Mouse (Mus musculus) kidney, adult 2 months (tissue): Measurements from ENCODE around the gene Smok2b. TPM values are rescaled to one million over a fixed set of nuclear protein-coding genes. Genes with fewer than 3 reads are reported as not detected.
"Not testable (repeated sequence)": the region's sequence is repeated elsewhere in the genome, so short reads cannot be mapped to it uniquely, and the experiment has no call there.

ENCODE experiments used
- DNase-seq: peaks from one replicate; pipeline ENCODE4 v3.0.0; 2021
- H3K27ac ChIP-seq: fragments of 200-500 bp; 2 replicates; pipeline ENCODE4 v1.5.1; 2012; ENCODE audit warnings: low read depth, low read length, control low read depth, inconsistent platforms; ENCODE audit not compliant: insufficient read depth
- H3K27me3 ChIP-seq: fragments of 200-500 bp; replicated peaks from 2 replicates; pipeline ENCODE4 v1.6.1; 2012; ENCODE audit warnings: mild to moderate bottlenecking, moderate library complexity, low read length, inconsistent platforms; ENCODE audit not compliant: control insufficient read depth, insufficient read depth
- H3K36me3 ChIP-seq: fragments of 200-500 bp; 2 replicates; pipeline ENCODE4 v1.6.1; 2012; ENCODE audit warnings: mild to moderate bottlenecking, moderate library complexity, low read length, inconsistent platforms; ENCODE audit not compliant: control insufficient read depth, insufficient read depth
- H3K4me1 ChIP-seq: fragments of 200-500 bp; 2 replicates; pipeline ENCODE4 v1.6.1; 2011; ENCODE audit warnings: low read length; ENCODE audit not compliant: control insufficient read depth, insufficient read depth
- H3K4me3 ChIP-seq: fragments of 200-500 bp; 2 replicates; pipeline ENCODE4 v1.5.1; 2011; ENCODE audit warnings: mild to moderate bottlenecking, low read depth, low read length, control low read depth; ENCODE audit not compliant: insufficient read depth
- CTCF ChIP-seq: fragments of 200-500 bp; conservative IDR thresholded peaks from 2 replicates; pipeline ENCODE4 v1.5.1; 2011; ENCODE audit warnings: low read depth, mild to moderate bottlenecking, control low read depth, low read length, moderate library complexity, mixed read lengths; ENCODE audit not compliant: insufficient read depth, insufficient read length
- POLR2A ChIP-seq: fragments of 200-500 bp; IDR thresholded peaks from one replicate; pipeline ENCODE4 v1.6.1; 2011; ENCODE audit warnings: low read depth, low read length, control low read depth
- WGBS: fragments of 180-500 bp; shearing (Covaris S2); methylation state at CpG from one replicate; pipeline ENCODE4 v1.1.7; 2018; 5-methylcytosine and 5-hydroxymethylcytosine counted together
- polyA plus RNA-seq: library from polyadenylated mRNA; depleted of rRNA; stranded (reverse); fragments of >200 nt; gene quantifications from 2 replicates; pipeline ENCODE4 v1.2.3, GENCODE M21; 2012; rRNA removed

The Smok2b gene
- polyA plus RNA-seq, 1 experiment = not detected

- no peak for TF ChIP-seq CTCF
- no peak for TF ChIP-seq POLR2A
- 84% methylated on average over 3 of the region's 3 CpGs for WGBS
- no peak for DNase-seq
- H3K4me3 ChIP-seq = no peak within 1 kb of the TSS
- H3K36me3 ChIP-seq = no peaks in the 10 kb centered on the region
- no peaks in the 10 kb centered on the region for H3K4me1 ChIP-seq
- no peaks in the 10 kb centered on the region for H3K27me3 ChIP-seq
- no peak within 1 kb of the TSS for H3K27ac ChIP-seq
These were observed 9.2 kb upstream of the Smok2b start, which contains the start of gene Smok2a for GRCm38 (mm10) chr17:13220888-13221287. Gene Smok2a, plus strand, starts transcription at chr17:13221188.

DNA sequence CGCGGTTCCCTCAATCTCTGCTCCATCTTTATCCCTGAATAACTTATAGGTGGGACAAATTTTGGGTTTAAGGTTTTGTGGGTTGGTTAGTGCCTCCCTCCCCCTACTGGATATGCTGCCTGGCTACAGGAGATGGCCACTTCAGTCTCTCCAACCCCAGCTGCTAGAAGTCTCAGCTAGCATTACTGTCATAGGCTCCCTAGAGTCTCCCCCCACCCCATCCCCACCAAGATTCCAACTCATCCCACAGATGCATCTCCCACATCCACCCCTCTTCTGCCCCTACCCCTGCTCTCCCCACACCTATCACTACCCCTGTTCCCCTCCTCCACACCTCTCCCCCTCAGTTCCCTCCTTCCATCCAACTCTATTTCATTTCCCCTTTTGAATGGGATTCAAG is 8.1 kb upstream of the Smok2b start:
- DNase-seq, H3K36me3 ChIP-seq, H3K27me3 ChIP-seq, H3K4me3 ChIP-seq, H3K4me1 ChIP-seq, H3K27ac ChIP-seq: not testable (repeated sequence)
- WGBS = 92% methylated on average over 2 of the region's 2 CpGs

GRCm38 (mm10) chr17:13239461-13239860 is 9.4 kb downstream of the Smok2b start:
- not testable (repeated sequence) for H3K27ac ChIP-seq, DNase-seq, H3K27me3 ChIP-seq, H3K4me3 ChIP-seq, H3K36me3 ChIP-seq, H3K4me1 ChIP-seq
- WGBS = 86% methylated on average over 4 of the region's 4 CpGs

DNA sequence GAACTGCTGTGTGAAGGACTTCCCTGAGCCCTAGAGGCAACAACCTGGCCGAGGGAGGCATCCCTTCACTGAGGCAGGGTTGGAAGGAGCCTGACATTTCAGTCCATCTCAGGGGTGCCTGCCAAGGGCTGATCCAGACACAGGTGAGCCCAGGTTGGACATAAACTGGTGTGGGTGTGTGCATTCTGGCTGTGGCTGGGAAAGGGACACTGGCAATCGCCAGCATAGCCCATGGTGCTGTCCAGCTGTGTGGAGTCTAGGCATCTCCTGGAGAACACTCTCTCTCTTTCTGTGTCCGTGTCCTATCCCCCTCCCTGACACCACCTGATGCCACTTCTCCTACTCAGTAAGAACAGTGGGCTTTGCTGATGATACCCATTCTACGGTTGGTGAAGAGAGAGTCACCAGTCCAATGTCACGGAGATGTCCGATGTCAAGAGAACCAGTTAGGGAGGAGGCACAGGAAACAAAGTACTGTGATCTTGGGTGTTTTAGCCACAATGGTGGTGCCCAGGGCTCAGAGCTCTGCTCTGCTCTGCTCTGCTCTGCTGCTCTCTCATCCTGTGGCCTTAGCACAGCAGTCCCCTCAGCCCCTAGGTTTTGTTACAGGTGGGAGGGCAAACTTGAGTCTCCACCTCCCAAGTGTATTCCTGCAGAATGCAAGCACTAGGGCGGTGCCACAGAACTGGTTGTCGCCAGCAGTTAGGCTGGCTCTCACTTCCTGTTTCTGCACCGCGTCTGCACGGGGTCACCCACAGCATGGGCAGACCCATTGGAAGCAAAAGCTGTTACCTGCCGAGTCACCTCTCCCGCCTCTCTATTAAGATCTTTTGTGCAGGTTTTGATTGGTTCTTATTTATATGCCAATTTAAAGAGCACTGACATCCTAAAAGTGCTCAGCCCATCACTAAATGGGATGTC is 11.0 kb downstream of the Smok2b start:
- not testable (repeated sequence) for DNase-seq, H3K27me3 ChIP-seq, H3K36me3 ChIP-seq, H3K4me1 ChIP-seq, H3K27ac ChIP-seq, H3K4me3 ChIP-seq
- 87% methylated on average over 7 of the region's 13 CpGs for WGBS

GRCm38 (mm10) chr17:13254786-13255185 is 24.7 kb downstream of the Smok2b start:
- H3K4me1 ChIP-seq, DNase-seq, H3K27ac ChIP-seq, H3K36me3 ChIP-seq, H3K4me3 ChIP-seq, H3K27me3 ChIP-seq: not testable (repeated sequence)
- WGBS = 61% methylated on average over 1 of the region's 5 CpGs

Other genes with a start within 250 kb of the Smok2b start
- gene Wtap, start 236.1 kb upstream of the Smok2b start, polyA plus RNA-seq = 17.3 and 23.9 TPM in 2 replicates
- gene Sod2, start 223.4 kb upstream of the Smok2b start, polyA plus RNA-seq = 731 and 1,146 TPM in 2 replicates
- gene Gpr31b, start 178.0 kb upstream of the Smok2b start, polyA plus RNA-seq = 0.11 and 0.22 TPM in 2 replicates
- 0.14 and 0.42 TPM in 2 replicates for gene Tcp10b, start 169.2 kb upstream of the Smok2b start, polyA plus RNA-seq
- gene Unc93a, start 98.4 kb upstream of the Smok2b start, polyA plus RNA-seq = 0.04 TPM in 1 of 2 replicates, not detected in the other
- not detected in 2 replicates for gene Smok2a, start 9.1 kb upstream of the Smok2b start, polyA plus RNA-seq
- 0.03 and 0.05 TPM in 2 replicates for gene Tcp10c, start 124.3 kb downstream of the Smok2b start, polyA plus RNA-seq